Mouse (Mus musculus): ENCODE data around the gene Slc17a8. TPM values are rescaled to one million over a fixed set of nuclear protein-coding genes. Genes with fewer than 3 reads are reported as not detected.

Gene Slc17a8
- total and polyA plus RNA-seq, 3 experiments: not detected

GRCm38 (mm10) chr10:89630052-89630451, 9.0 kb upstream of the Slc17a8 start:
- peak; percentile 87 for DNase-seq (ENCODE audit: low read depth, low spot score)
- Histone ChIP-seq H3K27me3 (ENCODE audit: control insufficient read depth in 1 of 2, insufficient read depth in 2 of 2, low read length in 2 of 2) (no peaks in the 10 kb centered on the region), H3K4me1 (ENCODE audit: control insufficient read depth in 1 of 2, insufficient read depth in 2 of 2, low read length in 2 of 2) (peaks cover 6 to 13% of the 10 kb centered on the region in 2 experiments), H3K36me3 (ENCODE audit: control insufficient read depth in 1 of 2, insufficient read depth in 2 of 2, low read length in 2 of 2) (peaks cover 0 to 11% of the 10 kb centered on the region in 2 experiments; a peak in 2 of 4 replicates), H3K4me3 (ENCODE audit: control insufficient read depth in 1 of 2, insufficient read depth in 1 of 2, low read depth in 2 of 2, low read length in 2 of 2) (no peak overlapping the region), H3K9ac (ENCODE audit: control insufficient read depth, low read depth, low read length, poor library complexity, severe bottlenecking) (no peak overlapping the region), H3K9me3 (replicated peaks; ENCODE audit: insufficient read depth, low read length) (no peaks in the 10 kb centered on the region), H3K79me2 (ENCODE audit: control insufficient read depth, insufficient read depth, low read length, poor library complexity) (no peaks in the 10 kb centered on the region), H3K27ac (ENCODE audit: control insufficient read depth, low read depth, low read length) (no peak overlapping the region)
- TF ChIP-seq ZC3H11A (IDR thresholded peaks at IDR 0.05; ENCODE audit: low read depth, low read length) (peak; percentile 100), ZKSCAN1 (IDR thresholded peaks at IDR 0.05; ENCODE audit: low read depth, low read length) (no peak), ZMIZ1 (IDR thresholded peaks at IDR 0.05; ENCODE audit: low read depth, low read length) (no peak), BHLHE40 (IDR thresholded peaks at IDR 0.05; ENCODE audit: borderline replicate concordance, low read depth, low read length) (no peak), E2F4 (IDR thresholded peaks at IDR 0.05; ENCODE audit: borderline replicate concordance, low read depth, low read length) (no peak), CHD2 (IDR thresholded peaks at IDR 0.05; ENCODE audit: low read length) (no peak), ZNF384 (IDR thresholded peaks at IDR 0.05; ENCODE audit: low read depth, low read length) (no peak), TCF12 (IDR thresholded peaks at IDR 0.05; ENCODE audit: low read depth, low read length) (no peak), NELFE (IDR thresholded peaks at IDR 0.05; ENCODE audit: low read depth, low read length) (no peak), MEF2A (IDR thresholded peaks at IDR 0.05; ENCODE audit: extremely low read depth, insufficient replicate concordance, low read depth, low read length, poor library complexity, severe bottlenecking) (no peak), RAD21 (IDR thresholded peaks at IDR 0.05; ENCODE audit: low read depth, low read length) (peak; percentile 100), NRF1 (IDR thresholded peaks at IDR 0.05; ENCODE audit: insufficient read depth, low read depth, low read length, poor library complexity, severe bottlenecking) (no peak), USF2 (IDR thresholded peaks at IDR 0.05; ENCODE audit: borderline replicate concordance in 1 of 2, insufficient read depth in 1 of 2, low read depth in 1 of 2, low read length in 2 of 2) (no peak), TAL1 (IDR thresholded peaks at IDR 0.05; ENCODE audit: low read length) (no peak), GATA1 (IDR thresholded peaks at IDR 0.05; ENCODE audit: low read depth, low read length) (no peak), CHD1 (IDR thresholded peaks at IDR 0.05; ENCODE audit: low read depth, low read length) (no peak), SMC3 (IDR thresholded peaks at IDR 0.05; ENCODE audit: low read depth, low read length) (peak; percentile 99), SIN3A (IDR thresholded peaks at IDR 0.05; ENCODE audit: low read length) (peak; percentile 45; the same call in 1 of the 2 replicates), CTCF (IDR thresholded peaks at IDR 0.05 in 2 of 3, conservative IDR thresholded peaks at IDR 0.05 in 1 of 3; ENCODE audit: control insufficient read depth in 1 of 3, insufficient read depth in 1 of 3, low read depth in 2 of 3, low read length in 3 of 3, poor library complexity in 1 of 3, severe bottlenecking in 1 of 3) (peak; percentile 44 to 99 (median 60))

- Histone ChIP-seq H3K4me1 (ENCODE audit: control insufficient read depth in 1 of 2, insufficient read depth in 2 of 2, low read length in 2 of 2) (no peaks in the 10 kb centered on the region), H3K36me3 (ENCODE audit: control insufficient read depth in 1 of 2, insufficient read depth in 2 of 2, low read length in 2 of 2) (no peaks in the 10 kb centered on the region), H3K9me3 (replicated peaks; ENCODE audit: insufficient read depth, low read length) (no peaks in the 10 kb centered on the region), H3K9ac (ENCODE audit: control insufficient read depth, low read depth, low read length, poor library complexity, severe bottlenecking) (no peak overlapping the region), H3K79me2 (ENCODE audit: control insufficient read depth, insufficient read depth, low read length, poor library complexity) (no peaks in the 10 kb centered on the region), H3K4me3 (ENCODE audit: control insufficient read depth in 1 of 2, insufficient read depth in 1 of 2, low read depth in 2 of 2, low read length in 2 of 2) (no peak overlapping the region), H3K27ac (ENCODE audit: control insufficient read depth, low read depth, low read length) (no peak overlapping the region), H3K27me3 (ENCODE audit: control insufficient read depth in 1 of 2, insufficient read depth in 2 of 2, low read length in 2 of 2) (no peaks in the 10 kb centered on the region)
- TF ChIP-seq POLR2A (IDR thresholded peaks at IDR 0.05; ENCODE audit: control insufficient read depth in 1 of 2, insufficient read depth in 1 of 2, low read depth in 1 of 2, low read length in 2 of 2, poor library complexity in 1 of 2): no peak
- no peak for TF ChIP-seq SIN3A (IDR thresholded peaks at IDR 0.05; ENCODE audit: low read length)
- no peak for TF ChIP-seq POLR2AphosphoS5 (IDR thresholded peaks at IDR 0.05; ENCODE audit: borderline replicate concordance, low read depth, low read length)
- no peak for TF ChIP-seq RAD21 (IDR thresholded peaks at IDR 0.05; ENCODE audit: low read depth, low read length)
- no peak for TF ChIP-seq HCFC1 (IDR thresholded peaks at IDR 0.05; ENCODE audit: low read depth, low read length)
- no peak for TF ChIP-seq ZMIZ1 (IDR thresholded peaks at IDR 0.05; ENCODE audit: low read depth, low read length)
- no peak for TF ChIP-seq KAT2A (conservative IDR thresholded peaks at IDR 0.05; ENCODE audit: low read depth, low read length)
- no peak for TF ChIP-seq E2F4 (IDR thresholded peaks at IDR 0.05; ENCODE audit: borderline replicate concordance, low read depth, low read length)
- TF ChIP-seq MXI1 (IDR thresholded peaks at IDR 0.05; ENCODE audit: low read depth, low read length): no peak
- no peak for TF ChIP-seq ZKSCAN1 (IDR thresholded peaks at IDR 0.05; ENCODE audit: low read depth, low read length)
- TF ChIP-seq ETS1 (IDR thresholded peaks at IDR 0.05; ENCODE audit: low read depth, low read length): no peak
- TF ChIP-seq MAZ (IDR thresholded peaks at IDR 0.05; ENCODE audit: low read depth, low read length): no peak
- no peak for TF ChIP-seq TBP (IDR thresholded peaks at IDR 0.05; ENCODE audit: low read depth, low read length)
- no peak for TF ChIP-seq MYB (IDR thresholded peaks at IDR 0.05; ENCODE audit: low read depth, low read length)
- DNase-seq (ENCODE audit: low read depth, low spot score): no peak
Measured at GRCm38 (mm10) chr10:89626714-89627113, 5.7 kb upstream of the Slc17a8 start.
